Mouse (Mus musculus) liver, adult (tissue): ENCODE results near the gene Cadps.

Experiments
- GATA4 ChIP-seq: IDR thresholded peaks from 2 replicates; pipeline ENCODE4 v1.6.1; 2014; ENCODE audit warnings: mild to moderate bottlenecking, low read length; ENCODE audit not compliant: insufficient replicate concordance

Cadps gene

GRCm38 (mm10) chr14:12638762-12639161 lies 184.1 kb downstream of the Cadps start:
- TF ChIP-seq GATA4 = no peak

- no peak for TF ChIP-seq GATA4
Measured at GRCm38 (mm10) chr14:12637121-12637754, 185.6 kb downstream of the Cadps start.

- TF ChIP-seq GATA4 = no peak
Measured at GRCm38 (mm10) chr14:12624256-12625130, 198.4 kb downstream of the Cadps start.

- no peak for TF ChIP-seq GATA4
Measured at GRCm38 (mm10) chr14:12607025-12607424, 215.9 kb downstream of the Cadps start.

- TF ChIP-seq GATA4 = no peak
Measured at GRCm38 (mm10) chr14:12606202-12606601, 216.7 kb downstream of the Cadps start.

GRCm38 (mm10) chr14:12602080-12602479 lies 220.8 kb downstream of the Cadps start:
- TF ChIP-seq GATA4 = no peak

- TF ChIP-seq GATA4 = no peak
Measured at GRCm38 (mm10) chr14:12595326-12595725, 227.6 kb downstream of the Cadps start.

GRCm38 (mm10) chr14:12592472-12593075 lies 230.3 kb downstream of the Cadps start:
- TF ChIP-seq GATA4 = no peak

GRCm38 (mm10) chr14:12591829-12592228 lies 231.1 kb downstream of the Cadps start:
- TF ChIP-seq GATA4 = no peak

- no peak for TF ChIP-seq GATA4
Measured at GRCm38 (mm10) chr14:12583536-12583935, 239.3 kb downstream of the Cadps start.

GRCm38 (mm10) chr14:12581657-12582056 lies 241.2 kb downstream of the Cadps start:
- no peak for TF ChIP-seq GATA4

- TF ChIP-seq GATA4 = no peak
Measured at GRCm38 (mm10) chr14:12580786-12581185, 242.1 kb downstream of the Cadps start.

GRCm38 (mm10) chr14:12578156-12578555 lies 244.7 kb downstream of the Cadps start:
- TF ChIP-seq GATA4 = no peak

- no peak for TF ChIP-seq GATA4
Measured at GRCm38 (mm10) chr14:12577475-12578140, 245.3 kb downstream of the Cadps start.

- no peak for TF ChIP-seq GATA4
Measured at GRCm38 (mm10) chr14:12575105-12575504, 247.8 kb downstream of the Cadps start.
